Mouse (Mus musculus): ENCODE measurements around the gene 1110012L19Rik. TPM values are rescaled to one million over a fixed set of nuclear protein-coding genes. Genes with fewer than 3 reads are reported as not detected.
"Not testable (repeated sequence)": the region's sequence is repeated elsewhere in the genome, so short reads cannot be mapped to it uniquely, and the experiment has no call there.

1110012L19Rik gene
- 25.8 and 27.2 TPM in 2 replicates for polyA plus RNA-seq (2016; fragmentation: Nextera tagmentation; extraction: Ambion mirVana)

DNA sequence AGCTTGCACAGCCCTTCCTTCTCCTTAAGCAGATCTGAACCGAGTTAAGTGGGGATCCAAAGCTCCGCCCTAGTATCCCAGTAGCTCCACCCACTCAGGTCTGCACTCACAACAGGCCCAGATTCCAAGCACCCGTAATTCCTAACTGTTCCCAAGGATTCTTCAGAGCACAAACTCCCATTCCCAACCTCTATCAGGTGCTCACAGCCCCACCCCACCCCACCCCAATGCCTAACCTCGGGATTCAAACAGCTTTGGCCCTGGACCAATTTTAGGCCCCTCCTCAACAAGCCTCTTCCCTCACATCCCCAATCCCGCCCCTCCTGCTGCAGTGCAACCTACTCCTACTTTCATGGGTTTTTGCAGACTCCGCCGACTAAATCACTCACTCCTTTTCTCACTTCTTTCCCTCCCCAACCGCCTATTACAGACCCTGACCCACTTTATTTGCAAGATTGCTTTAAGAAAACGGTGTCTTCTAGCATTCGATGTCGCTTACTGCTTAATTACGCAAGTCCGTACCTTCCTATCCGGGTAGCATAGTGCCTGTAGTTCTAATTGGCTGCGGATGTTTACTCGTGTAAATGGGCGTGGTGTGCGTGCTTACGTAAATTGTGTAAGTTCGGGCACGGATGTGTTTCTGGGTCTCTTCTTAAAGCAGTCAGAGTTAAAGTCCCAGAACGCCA lies at the start of gene 1110012L19Rik:
Gene 1110012L19Rik, plus strand, starts transcription at position 602 of the 686 bp plus-strand sequence.
- Histone ChIP-seq H3K9me3 (no peaks in the 10 kb centered on the region), H3K4me3 (peak within 1 kb of the TSS; percentile 63), H3K4me1 (peaks cover 9% of the 10 kb centered on the region; the same call in 1 of the 2 replicates), H3K36me3 (replicated peaks) (peaks cover 8% of the 10 kb centered on the region; the same call in 1 of the 2 replicates), H3K27me3 (ENCODE audit: poor library complexity, severe bottlenecking) (no peaks in the 10 kb centered on the region), H3K27ac (peak within 1 kb of the TSS; percentile 85)
- 19% methylated on average over 22 of the region's 22 CpGs for WGBS
- DNase-seq (ENCODE audit: extremely low spot score, low spot score): peak; percentile 65

DNA sequence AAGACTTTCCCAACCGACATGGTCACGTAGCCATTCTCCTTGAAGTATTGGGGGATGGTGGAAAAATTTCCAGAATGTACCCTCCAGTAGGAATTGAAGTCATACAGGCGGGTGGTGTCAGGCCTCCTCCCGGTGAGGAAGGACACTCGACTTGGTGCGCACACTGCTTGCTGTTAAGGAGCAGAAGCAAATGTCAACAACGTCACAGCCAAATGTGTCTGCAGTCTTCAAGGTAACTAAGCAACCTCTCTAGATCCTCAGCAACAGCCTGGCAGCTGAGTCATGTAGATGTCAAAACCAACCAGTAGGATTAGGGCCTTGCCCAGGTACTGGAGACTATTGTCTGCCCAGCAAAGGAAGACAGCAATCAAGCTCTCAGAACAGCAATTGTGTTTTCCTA lies 22.7 kb upstream of the 1110012L19Rik start:
- Histone ChIP-seq H3K27me3 (ENCODE audit: poor library complexity, severe bottlenecking) (no peaks in the 10 kb centered on the region), H3K4me3 (no peak overlapping the region), H3K4me1 (peaks cover 8% of the 10 kb centered on the region), H3K9me3 (no peaks in the 10 kb centered on the region), H3K27ac (no peak overlapping the region), H3K36me3 (replicated peaks) (peaks cover 23% of the 10 kb centered on the region)
- WGBS: 99% methylated on average over 7 of the region's 7 CpGs
- DNase-seq (ENCODE audit: extremely low spot score, low spot score): no peak

DNA sequence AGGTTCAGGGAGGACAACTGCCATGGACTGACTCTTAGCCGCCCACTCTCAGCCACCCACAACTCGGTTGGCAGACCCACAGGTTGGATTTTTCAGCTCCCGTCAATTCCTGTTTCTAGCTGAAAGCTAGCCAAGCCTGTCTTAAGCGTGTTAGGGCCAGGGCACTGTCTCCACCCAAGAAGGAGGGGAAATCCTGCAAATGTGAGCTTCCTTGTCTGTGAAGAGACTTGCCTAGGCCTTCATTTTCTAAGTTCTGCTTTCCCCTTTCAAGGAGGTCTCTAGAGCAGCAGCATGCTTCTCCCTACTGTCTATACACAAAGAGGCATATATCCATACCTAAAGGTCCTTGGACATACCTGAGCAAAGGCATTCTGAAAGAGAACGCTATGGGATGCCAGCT lies 22.2 kb upstream of the 1110012L19Rik start:
- WGBS: 93% methylated on average over 5 of the region's 5 CpGs
- Histone ChIP-seq H3K27ac (no peak overlapping the region), H3K36me3 (replicated peaks) (peaks cover 19% of the 10 kb centered on the region), H3K27me3 (ENCODE audit: poor library complexity, severe bottlenecking) (no peaks in the 10 kb centered on the region), H3K4me3 (no peak overlapping the region), H3K4me1 (peaks cover 8% of the 10 kb centered on the region), H3K9me3 (no peaks in the 10 kb centered on the region)
- DNase-seq (ENCODE audit: extremely low spot score, low spot score): no peak

DNA sequence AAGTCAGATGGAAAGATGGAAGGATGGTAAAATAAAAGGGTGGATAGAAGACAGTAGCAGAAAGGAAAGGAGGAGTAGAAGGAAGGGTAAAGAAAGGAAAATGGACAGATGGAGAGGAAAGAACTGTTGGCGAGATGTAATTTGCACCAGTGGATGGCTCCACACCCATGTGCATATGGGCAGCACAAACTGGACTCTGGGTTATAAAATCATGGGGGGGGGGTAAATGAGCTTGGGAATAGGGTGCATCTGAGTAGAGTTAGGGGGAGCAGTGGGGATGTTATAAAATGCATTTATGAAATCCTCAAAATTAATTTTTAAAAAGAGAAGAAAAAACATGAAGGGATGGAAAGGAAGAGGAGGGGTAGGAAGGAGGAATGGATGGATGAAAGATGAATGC lies 21.5 kb upstream of the 1110012L19Rik start:
- Histone ChIP-seq H3K4me3 (peak overlapping the region; percentile 57), H3K27ac (no peak overlapping the region)
- WGBS: 75% methylated on average over 1 of the region's 1 CpGs

DNA sequence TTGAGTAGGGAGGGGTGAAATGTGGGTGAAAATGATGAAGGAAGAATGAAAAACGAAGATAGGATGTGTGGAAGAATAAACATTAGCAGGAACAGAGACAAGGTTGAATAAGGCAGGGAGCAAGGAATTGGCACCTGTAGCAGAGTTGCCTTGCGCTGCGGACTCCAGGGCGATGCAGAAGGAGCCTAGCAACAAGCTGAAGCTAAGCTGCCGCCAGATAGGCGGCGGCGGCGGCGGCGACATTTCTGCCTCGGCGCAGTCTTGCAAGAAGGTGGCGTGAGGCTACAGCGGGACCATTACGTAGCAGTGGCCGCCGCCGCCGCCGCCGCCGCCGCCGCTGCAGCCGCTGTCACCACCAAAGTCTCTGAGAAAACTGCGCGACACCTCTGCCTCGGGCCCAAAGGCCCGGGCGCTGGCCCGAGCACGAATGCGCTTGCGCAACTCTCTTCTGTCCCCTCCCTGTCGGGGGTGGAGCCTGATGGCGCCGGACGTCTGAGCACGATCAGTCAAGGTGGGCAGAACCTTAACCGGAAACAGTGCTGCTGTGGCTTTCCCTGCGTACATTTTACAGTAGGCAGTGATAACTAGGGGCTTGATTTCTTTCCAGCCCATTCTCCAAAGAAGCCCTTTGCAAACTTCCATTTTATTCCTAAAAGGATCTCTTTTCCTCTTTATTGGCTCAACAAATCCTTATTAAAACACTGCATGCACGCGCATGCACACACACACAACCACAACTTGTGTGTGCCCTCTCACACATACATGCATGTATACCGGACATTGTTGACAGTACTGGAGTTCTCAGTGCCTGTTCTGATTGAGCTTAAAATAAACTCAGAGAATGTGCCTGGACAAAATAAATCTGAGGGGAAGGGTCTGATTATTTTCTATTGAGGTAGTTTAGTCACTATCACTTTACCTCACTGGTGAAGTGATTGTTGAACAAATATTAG lies 20.7 kb upstream of the 1110012L19Rik start, which contains the start of gene Ids:
Gene Ids, minus strand, starts transcription at position 424 of the 953 bp plus-strand sequence.
- peak within 1 kb of the TSS; percentile 57 for H3K4me3 ChIP-seq
- H3K4me1 ChIP-seq: peaks cover 8% of the 10 kb centered on the region
- peak; percentile 74 for DNase-seq (ENCODE audit: extremely low spot score, low spot score)
- no peaks in the 10 kb centered on the region for H3K27me3 ChIP-seq (ENCODE audit: poor library complexity, severe bottlenecking)
- H3K36me3 ChIP-seq (replicated peaks): peaks cover 5% of the 10 kb centered on the region; the same call in 1 of the 2 replicates
- H3K9me3 ChIP-seq: no peaks in the 10 kb centered on the region
- peak within 1 kb of the TSS; percentile 72 for H3K27ac ChIP-seq
- WGBS: 25% methylated on average over 45 of the region's 45 CpGs

More for the DNA sequence above, 21.5 kb upstream of the 1110012L19Rik start:
- H3K36me3 ChIP-seq (replicated peaks): peaks cover 13% of the 10 kb centered on the region; the same call in 1 of the 2 replicates
- no peaks in the 10 kb centered on the region for H3K9me3 ChIP-seq
- DNase-seq (ENCODE audit: extremely low spot score, low spot score): no peak
- peaks cover 8% of the 10 kb centered on the region for H3K4me1 ChIP-seq
- no peaks in the 10 kb centered on the region for H3K27me3 ChIP-seq (ENCODE audit: poor library complexity, severe bottlenecking)

DNA sequence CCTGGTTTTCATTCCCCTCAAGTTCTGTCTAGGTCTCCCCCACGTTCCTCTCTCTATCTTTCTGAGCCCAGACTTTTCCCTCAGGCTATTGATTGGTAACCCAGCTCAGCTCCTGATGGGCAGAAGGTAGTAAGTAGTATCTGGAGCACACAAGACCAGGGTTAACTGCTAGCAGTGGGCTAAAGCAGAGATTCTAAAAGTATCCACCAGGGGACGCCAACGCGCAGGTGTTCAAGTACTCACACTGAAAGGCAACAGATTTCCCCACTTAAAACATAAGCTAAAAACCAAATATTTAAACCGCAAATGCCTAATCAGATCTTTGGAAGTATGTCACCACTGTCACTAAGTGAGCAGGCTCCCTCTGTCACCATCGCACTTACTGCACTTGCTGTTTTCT lies 15.9 kb upstream of the 1110012L19Rik start:
- H3K9me3 ChIP-seq; H3K27ac ChIP-seq; H3K4me1 ChIP-seq; DNase-seq (ENCODE audit: extremely low spot score, low spot score); H3K4me3 ChIP-seq; H3K27me3 ChIP-seq (ENCODE audit: poor library complexity, severe bottlenecking); H3K36me3 ChIP-seq (replicated peaks): not testable (repeated sequence)
- WGBS: 39% methylated on average over 2 of the region's 6 CpGs

DNA sequence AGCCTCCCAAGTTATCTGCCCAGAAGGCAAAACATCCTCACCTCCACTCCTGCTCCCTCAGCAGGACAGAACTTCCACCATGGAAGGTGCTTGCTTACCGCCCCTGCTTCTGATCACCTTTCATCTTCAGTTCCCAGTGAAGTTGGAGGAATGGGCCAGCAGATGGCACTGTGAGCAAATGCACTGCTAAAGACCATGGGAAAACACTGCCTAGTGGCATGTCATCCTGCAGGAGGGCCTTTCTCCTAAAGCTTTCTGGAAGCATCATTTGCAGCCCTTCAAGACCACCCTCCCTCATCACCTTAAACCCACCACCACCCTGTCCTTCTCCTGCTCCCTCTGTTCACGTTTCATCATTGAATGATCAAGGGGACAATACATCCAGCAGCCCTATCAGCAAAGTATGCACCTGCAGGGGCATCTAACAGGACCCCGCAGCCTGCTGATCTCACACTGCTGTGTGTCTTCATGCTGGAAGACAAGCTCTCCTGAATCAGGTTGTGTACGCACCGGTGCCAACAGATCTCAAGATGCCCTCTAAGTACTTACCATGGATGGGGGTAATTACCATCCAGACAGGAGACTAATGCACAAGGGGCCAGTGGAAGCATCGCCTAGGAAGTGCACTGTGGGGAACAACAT lies 11.1 kb upstream of the 1110012L19Rik start:
- H3K27me3 ChIP-seq (ENCODE audit: poor library complexity, severe bottlenecking); H3K27ac ChIP-seq; H3K4me3 ChIP-seq; H3K4me1 ChIP-seq; DNase-seq (ENCODE audit: extremely low spot score, low spot score); H3K9me3 ChIP-seq; H3K36me3 ChIP-seq (replicated peaks): not testable (repeated sequence)
- 62% methylated on average over 5 of the region's 6 CpGs for WGBS

DNA sequence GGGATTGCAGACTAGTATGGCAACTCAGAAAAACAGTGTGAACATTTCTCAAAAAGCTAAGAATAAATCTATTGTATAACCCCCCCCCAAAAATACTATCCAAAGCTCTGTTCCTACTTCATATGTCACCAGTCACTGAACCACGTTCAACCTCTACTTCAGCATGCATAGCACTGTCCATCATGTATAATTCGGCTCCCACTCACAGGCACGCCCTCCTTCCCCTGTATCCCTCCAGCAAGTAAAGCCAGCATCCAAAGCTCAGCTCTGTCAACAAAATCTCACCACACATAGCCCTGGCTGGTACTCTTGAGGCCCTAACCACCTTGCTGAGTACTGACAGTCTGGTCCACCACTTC lies 781 bp upstream of the 1110012L19Rik start:
- peak overlapping the region; percentile 85; the same call in 1 of the 2 replicates for H3K27ac ChIP-seq

DNA sequence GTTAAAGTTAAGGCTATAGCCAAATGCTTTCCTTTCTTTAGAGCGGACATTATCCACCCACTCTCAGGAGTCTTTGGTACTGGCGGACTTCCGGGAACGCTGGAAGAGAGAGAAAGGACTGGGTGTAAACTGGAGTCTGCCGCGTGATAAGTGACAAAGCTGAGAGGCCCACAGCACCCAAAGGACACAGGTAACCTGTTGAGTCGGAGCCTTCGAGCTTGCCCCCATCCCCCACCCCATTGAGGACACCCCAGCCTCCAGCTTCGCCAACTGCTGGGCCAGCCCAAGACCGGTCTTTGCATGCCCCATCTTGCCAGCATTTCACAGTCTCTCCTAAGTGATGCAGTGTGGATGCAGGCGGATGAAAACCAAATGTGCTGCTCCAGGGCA lies 280 bp downstream of the 1110012L19Rik start:
- WGBS: 23% methylated on average over 11 of the region's 11 CpGs
- Histone ChIP-seq H3K4me1 (peaks cover 9% of the 10 kb centered on the region; the same call in 1 of the 2 replicates), H3K27me3 (ENCODE audit: poor library complexity, severe bottlenecking) (no peaks in the 10 kb centered on the region), H3K9me3 (no peaks in the 10 kb centered on the region), H3K27ac (peak overlapping the region; percentile 85), H3K36me3 (replicated peaks) (peaks cover 8% of the 10 kb centered on the region; the same call in 1 of the 2 replicates), H3K4me3 (peak overlapping the region; percentile 63)
- peak; percentile 18 for DNase-seq (ENCODE audit: extremely low spot score, low spot score)

More for the DNA sequence above, 781 bp upstream of the 1110012L19Rik start:
- no peaks in the 10 kb centered on the region for H3K9me3 ChIP-seq
- peaks cover 9% of the 10 kb centered on the region; the same call in 1 of the 2 replicates for H3K4me1 ChIP-seq
- peak overlapping the region; percentile 63 for H3K4me3 ChIP-seq
- 64% methylated on average over 3 of the region's 3 CpGs for WGBS
- peaks cover 6% of the 10 kb centered on the region; the same call in 1 of the 2 replicates for H3K36me3 ChIP-seq (replicated peaks)
- no peak for DNase-seq (ENCODE audit: extremely low spot score, low spot score)
- H3K27me3 ChIP-seq (ENCODE audit: poor library complexity, severe bottlenecking): no peaks in the 10 kb centered on the region

DNA sequence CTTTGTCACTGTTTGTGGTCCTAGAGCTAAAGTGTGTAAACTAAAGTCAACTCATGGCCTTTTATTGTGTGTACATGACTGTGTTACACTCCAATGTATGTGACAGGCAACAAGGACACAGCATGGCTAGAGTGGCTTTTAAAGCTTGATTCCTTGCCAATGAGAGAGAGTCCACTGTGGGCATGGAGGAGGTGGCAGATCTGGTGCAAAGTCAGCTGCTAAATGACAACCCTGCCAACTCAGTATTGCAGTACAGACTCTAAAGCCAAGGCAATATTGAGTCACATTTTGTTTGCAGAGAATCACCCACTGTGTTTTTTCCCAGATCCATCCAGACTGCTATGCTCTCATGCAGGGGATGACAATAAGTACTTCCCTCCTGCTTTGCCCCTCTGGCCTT lies 7.0 kb downstream of the 1110012L19Rik start:
- not testable (repeated sequence) for H3K9me3 ChIP-seq; DNase-seq (ENCODE audit: extremely low spot score, low spot score); H3K4me3 ChIP-seq; H3K27me3 ChIP-seq (ENCODE audit: poor library complexity, severe bottlenecking); H3K4me1 ChIP-seq; H3K27ac ChIP-seq; H3K36me3 ChIP-seq (replicated peaks)

DNA sequence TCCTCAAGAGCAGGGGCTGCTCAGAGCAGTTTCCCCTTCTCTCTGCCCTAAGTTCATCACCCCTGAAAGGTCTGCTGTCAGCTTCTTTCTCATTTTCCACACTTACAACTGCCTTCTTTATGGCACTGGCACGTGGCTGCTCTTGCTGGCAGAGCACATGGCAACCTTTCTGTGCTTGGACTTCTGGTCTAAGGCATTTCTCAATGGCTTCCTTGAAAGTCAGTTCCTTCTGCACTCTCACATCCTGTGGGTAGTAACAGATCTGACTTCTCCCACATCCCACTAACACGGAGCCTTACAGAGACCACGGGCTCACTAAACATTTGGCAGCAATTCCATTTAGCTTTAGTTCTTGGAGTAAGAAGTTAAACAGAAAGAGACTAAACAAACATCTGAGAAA lies 39.8 kb downstream of the 1110012L19Rik start:
- not testable (repeated sequence) for H3K27me3 ChIP-seq (ENCODE audit: poor library complexity, severe bottlenecking); H3K36me3 ChIP-seq (replicated peaks); DNase-seq (ENCODE audit: extremely low spot score, low spot score); H3K27ac ChIP-seq; H3K4me3 ChIP-seq; H3K9me3 ChIP-seq; H3K4me1 ChIP-seq
- 79% methylated on average over 3 of the region's 3 CpGs for WGBS
